Mouse (Mus musculus): ENCODE data around the gene Ofcc1. TPM values are rescaled to one million over a fixed set of nuclear protein-coding genes. Genes with fewer than 3 reads are reported as not detected.
A peak's percentile ranks its signal among the peaks of the same experiment; 100 is the strongest.

Gene Ofcc1
- total RNA-seq (2014; fragmentation: Nextera tagmentation) (not detected in 2 replicates), total RNA-seq (2017) (not detected in 2 replicates)

DNA sequence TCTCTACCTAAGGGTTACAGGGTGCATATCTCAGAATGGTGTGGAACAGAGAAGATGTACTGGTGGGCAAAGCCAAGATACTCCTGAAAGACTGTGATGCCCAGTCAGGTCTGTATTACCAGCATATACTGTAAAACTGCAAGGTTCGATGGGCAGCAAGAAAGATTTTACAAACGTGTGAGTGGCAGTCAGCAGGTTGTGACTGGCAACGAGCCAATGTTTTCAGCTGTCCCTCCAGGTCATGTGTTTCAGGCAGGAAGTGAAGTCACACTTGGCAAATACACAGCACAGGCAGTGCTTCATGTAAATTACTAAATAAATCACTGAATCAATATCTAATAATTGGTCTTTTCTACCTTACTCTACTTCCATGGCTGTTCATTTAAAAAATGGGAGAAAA lies at the start of gene Ofcc1:
Ofcc1 (minus strand) TSS at position 163 of the 400 bp plus-strand sequence.
- ATAC-seq (replicated peaks; ENCODE audit: poor library complexity, severe bottlenecking): no peak

DNA sequence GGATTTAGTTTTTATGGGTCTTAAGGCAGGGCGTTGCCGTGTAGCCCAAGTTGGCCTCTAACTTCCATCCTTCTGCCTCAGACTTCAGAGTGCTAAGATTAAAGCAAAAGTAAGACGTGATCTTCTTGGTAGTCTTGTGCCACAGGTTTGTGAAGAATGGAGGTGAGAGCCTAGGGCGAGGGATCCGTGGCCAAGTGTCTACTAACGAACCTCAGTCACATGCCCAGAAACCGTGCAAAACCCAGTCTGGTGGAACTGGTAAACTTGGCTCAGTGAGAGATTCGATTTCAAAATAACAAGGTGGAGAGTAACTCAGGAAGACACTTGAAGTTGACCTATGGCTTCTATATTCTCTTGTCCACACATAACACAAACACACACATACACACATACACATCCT lies 28.9 kb upstream of the Ofcc1 start:
- no peak for ATAC-seq (replicated peaks; ENCODE audit: poor library complexity, severe bottlenecking)

DNA sequence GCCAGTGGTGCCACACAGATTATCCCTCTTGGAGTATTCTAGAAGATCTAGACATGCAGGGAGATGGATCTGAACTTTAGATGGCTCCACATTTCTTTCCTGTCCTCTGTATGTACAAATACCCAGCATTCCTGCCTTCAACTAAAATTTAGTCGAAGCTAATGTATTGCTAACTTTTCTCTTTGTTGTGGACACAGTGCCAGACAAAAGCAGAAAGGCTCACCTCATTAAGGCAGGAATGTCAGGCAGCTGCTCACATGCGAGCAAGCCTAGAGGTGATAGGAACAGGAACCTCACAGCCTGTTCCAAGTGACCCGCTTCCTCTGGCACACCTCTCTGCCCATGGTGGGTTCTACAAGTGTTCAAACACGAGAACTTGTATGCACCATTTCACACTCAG lies 26.2 kb upstream of the Ofcc1 start:
- ATAC-seq (replicated peaks; ENCODE audit: poor library complexity, severe bottlenecking): no peak

DNA sequence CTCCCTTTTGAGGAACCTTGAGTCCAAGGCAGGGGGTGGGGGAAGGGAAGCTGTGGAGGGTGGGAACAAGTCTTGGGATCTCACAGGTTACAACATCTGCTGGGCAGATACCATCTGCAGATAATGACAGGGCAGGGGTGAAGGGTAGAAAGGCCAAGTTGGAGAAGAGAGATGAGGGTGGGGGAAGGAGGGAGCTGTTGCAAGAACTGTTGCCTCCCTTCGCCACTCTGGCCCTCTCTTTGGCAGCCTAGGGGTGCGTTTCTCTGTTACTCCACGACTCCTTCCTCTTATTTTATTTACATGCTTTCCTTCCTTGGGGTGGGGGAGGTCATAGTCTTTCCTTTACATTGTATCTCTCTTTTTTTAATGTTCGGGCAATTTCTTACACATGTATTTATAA lies 23.7 kb upstream of the Ofcc1 start:
- peak; percentile 81 for ATAC-seq (replicated peaks; ENCODE audit: poor library complexity, severe bottlenecking)

DNA sequence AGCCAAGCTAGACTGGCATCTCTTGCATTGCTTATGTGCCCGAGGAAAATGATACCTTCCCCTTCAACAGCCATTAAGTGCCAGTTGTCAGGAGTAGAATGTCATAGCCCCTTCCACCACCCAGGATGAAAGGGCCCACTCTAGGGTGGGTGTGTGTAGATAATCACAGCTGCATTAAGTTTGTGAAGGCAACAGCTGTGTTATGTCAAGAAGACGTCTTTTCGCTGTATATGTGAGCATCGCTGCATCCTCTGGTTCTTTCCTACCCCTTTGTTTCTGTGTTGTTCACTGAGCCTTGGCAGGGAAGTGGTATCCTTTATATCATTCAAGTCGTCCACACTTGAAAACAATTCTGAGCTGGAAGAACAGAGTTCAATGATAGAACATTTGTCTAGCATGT lies 15.5 kb upstream of the Ofcc1 start:
- no peak for ATAC-seq (replicated peaks; ENCODE audit: poor library complexity, severe bottlenecking)

DNA sequence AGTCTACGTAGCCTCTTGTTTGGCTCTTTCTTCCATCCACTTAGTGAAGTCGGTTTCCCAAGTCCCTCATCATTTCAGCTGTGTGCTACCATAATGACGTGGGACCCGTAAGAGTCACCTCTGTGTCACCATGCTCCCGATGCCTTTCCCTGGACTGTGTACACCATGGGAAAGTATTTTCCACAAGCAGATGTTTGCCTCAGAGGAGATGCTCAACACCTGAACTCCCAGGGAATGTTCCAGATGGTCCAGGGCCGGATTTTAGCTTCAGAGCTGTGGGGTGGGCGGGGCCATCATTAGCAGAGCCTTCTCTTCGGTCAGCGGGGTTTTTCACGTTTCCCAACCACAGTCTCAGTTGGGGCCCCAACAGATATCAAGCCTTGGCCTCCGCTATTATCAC lies 5.5 kb upstream of the Ofcc1 start:
- ATAC-seq (replicated peaks; ENCODE audit: poor library complexity, severe bottlenecking): no peak

DNA sequence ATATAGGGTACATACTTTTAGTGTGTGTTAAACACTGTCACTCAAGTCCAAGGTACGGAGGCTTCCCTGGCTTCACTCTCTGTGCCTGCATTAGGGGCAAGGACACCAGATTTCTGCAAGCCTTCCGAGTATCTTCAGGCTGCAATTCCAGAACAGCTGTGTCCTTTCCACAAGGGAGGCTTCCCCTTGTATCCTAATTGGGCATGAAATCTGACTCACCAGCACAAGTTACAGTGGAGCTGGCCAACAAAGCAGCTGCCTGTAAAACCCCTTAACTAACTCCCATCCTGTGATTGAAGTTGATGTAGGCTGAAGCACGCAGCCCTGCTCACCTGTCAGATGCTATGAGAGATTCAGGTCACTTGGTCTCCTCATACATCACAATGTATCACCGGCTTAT lies 3.6 kb upstream of the Ofcc1 start:
- ATAC-seq (replicated peaks; ENCODE audit: poor library complexity, severe bottlenecking): no peak

DNA sequence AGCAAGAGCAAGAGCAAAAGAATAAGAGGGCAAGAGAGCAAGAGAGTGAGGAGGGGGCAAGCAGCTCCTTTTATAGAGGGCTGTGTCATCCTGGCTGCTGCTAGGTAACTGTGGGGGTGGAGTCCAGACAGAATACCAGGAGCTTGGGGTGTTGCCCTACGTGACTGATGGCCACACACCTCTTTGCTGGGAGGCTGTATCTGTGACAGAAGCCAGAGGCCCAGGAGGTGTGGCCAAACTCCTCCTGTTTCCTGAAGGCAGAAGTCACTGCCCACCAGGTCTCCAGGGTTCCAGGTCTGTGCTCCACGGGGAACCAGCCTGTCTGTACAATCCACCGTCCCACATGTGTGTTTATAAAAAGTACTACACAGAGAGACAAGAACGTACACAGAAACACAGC lies 558 bp downstream of the Ofcc1 start:
- no peak for ATAC-seq (replicated peaks; ENCODE audit: poor library complexity, severe bottlenecking)

DNA sequence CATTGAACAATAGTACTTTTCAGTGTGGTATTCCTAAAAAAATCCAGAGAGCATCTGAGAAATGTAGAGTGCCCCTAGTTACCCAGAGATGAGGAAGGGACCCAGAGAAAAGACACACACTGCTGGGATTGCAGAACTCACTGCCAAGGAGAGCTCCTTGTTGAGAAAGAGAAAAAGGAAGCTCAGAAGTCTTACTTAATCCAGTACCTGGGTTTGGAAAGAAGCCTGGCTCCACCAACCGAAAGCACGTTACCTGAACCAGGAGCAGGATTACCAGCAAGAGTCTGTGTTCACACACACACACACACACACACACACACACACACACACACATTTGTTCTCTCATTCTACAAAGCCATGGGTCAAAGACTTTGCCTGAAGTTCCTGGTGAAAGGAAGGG lies 14.2 kb downstream of the Ofcc1 start:
- peak; percentile 72 for ATAC-seq (replicated peaks; ENCODE audit: poor library complexity, severe bottlenecking)

DNA sequence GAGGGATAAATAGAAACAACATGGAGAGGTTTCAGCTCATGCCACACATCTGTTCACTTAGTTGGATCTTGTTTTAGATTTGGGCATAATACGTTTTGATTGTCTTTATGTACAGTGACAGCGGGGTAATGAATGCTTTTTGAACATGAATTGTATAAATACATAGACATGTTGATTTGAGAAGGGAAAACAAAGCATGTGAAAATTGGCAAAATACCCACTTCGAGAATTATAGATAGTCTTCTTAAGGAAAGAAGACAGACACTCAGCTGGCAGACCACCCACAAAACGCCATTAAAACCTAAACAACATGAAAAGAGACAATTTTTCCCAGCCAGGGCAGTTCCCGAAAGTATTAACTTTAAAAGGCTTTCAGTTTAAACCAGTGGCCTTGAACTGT lies 37.9 kb downstream of the Ofcc1 start:
- no peak for ATAC-seq (replicated peaks; ENCODE audit: poor library complexity, severe bottlenecking)

DNA sequence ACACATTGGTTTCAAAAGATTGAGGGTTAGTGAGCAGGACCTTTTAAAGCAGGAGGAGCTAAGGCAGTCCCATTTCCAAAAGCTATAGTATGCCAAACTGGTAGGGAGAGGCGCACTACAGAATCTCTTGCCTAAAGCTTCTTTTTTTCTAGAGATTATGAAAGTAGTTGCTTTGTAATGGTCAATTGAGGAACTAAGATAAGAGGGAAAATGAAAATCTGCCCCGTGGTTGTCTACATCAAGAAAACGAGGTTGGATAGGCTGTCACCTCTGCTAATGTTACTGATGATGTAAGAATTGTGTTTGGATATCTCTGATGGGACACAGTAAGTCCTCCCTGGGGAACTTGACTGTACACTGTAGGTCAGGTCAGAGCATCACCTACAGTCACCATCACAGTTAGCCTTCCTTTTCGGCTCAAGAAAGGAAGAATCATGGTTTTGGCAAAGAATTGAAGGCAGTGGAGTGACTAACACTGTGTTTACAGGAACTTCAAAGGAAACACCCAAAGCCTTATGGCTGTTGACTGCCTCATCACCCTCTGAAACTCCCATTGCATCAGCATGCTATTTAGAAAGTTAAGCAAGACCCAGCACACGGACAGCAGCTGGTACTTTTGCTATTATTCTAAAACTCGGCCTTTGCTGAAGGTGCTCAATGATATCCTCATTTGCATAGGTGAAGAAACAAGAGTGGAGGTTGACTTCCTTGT lies 40.3 kb downstream of the Ofcc1 start:
- peak; percentile 82 for ATAC-seq (replicated peaks; ENCODE audit: poor library complexity, severe bottlenecking)

DNA sequence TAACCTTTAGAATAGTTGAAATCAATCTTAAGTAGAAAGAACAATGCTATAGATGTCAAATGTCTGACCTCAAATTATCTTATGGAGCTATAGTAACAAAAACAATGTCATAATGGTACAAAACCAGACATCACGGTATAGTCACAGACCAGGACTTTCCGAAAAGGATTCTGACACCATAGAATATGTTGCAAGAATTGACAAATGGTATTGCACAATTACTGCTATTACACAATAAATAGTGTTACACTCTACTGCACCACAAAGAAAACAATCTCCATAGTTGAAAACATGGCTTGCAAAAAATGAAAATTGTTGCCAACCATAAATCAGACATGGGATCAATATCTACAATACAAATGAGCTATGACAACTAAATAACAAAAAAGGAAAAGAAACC lies 43.5 kb downstream of the Ofcc1 start:
- peak; percentile 67 for ATAC-seq (replicated peaks; ENCODE audit: poor library complexity, severe bottlenecking)

DNA sequence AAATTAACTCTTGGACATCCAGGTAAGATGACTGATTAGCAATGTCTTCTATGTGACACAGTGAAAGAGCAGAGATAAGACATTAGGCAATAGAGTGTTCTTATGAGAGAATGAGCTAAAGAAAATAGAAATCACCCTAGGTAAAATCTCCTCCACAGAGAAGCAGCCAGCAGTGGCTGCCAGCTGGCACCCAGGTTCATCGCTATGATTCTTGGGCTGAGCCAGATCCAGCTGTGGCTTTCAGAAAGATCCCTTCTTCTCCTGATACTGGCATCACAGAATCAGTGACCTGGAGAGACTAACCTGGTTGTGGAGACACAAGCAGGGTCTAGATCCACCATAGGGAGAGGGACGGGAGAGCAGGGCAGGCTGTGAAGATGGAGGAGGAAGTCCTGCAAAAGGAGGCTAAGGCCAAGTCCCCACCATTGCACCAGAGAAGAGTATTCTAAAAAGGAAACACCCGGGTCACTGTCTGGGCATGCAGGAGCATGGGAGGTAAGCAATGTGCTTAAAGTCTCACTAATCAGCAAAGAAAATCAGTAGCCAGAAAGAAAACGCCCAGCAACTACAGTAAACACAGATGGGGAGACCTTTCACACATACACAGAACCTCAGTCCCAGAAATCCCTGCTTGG lies 46.0 kb downstream of the Ofcc1 start:
- ATAC-seq (replicated peaks; ENCODE audit: poor library complexity, severe bottlenecking): no peak

DNA sequence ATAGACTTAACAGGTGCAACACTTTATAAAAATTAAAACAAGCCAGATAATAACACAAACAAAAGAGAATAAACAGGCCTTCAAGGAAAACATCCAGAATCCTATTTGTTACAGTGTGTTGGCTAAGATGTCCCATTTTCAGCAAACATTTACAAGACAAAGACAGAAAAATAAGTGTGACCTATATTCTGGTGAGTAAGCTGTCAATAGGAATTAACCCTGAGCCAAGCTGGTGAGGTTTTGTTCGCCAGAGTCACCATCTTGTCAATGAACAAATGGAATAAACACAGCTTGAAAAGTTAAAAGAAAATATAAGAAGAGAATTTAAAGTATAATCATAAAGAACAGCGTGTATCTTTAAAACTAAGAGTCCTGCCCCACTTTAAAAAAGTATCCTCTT lies 68.4 kb downstream of the Ofcc1 start:
- ATAC-seq (replicated peaks; ENCODE audit: poor library complexity, severe bottlenecking): no peak

DNA sequence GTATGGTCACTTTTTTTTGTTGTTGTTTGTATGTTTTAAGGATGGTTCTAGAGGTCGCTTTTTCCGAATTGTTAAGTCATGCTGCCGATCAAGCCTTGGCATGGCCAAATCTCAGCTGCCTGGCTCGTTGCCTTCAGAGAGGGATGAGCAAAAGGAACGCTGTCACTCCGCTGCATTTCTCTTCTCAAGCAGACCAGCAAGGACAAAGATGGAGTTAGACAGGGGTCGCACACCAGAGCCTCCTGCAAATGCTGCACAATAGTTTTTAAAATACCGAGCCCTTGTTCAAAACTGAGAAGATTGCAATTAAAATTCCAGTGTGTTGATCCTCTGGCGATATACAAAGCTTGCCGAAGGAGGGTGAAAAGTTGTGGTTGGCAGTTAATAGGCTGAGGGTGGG lies 70.4 kb downstream of the Ofcc1 start:
- no peak for ATAC-seq (replicated peaks; ENCODE audit: poor library complexity, severe bottlenecking)

DNA sequence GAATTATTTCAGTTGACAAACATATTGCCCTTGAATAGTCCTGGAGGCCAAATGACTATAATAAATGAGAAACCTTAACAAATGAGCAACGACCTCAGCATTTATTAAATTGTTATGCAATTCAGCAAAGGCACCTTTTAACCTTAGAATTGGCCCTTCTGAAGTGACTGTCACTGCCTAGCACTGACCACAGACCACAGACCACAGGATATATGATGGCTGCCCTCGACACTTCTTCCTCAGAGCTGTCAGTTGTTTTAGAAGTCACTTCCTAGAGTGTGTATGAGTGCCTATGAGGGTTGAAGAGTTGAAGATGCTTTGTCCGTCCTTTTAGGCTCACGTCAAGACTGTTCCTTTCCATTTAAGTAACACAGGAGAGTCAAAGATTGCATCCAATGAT lies 72.6 kb downstream of the Ofcc1 start:
- ATAC-seq (replicated peaks; ENCODE audit: poor library complexity, severe bottlenecking): peak; percentile 93

DNA sequence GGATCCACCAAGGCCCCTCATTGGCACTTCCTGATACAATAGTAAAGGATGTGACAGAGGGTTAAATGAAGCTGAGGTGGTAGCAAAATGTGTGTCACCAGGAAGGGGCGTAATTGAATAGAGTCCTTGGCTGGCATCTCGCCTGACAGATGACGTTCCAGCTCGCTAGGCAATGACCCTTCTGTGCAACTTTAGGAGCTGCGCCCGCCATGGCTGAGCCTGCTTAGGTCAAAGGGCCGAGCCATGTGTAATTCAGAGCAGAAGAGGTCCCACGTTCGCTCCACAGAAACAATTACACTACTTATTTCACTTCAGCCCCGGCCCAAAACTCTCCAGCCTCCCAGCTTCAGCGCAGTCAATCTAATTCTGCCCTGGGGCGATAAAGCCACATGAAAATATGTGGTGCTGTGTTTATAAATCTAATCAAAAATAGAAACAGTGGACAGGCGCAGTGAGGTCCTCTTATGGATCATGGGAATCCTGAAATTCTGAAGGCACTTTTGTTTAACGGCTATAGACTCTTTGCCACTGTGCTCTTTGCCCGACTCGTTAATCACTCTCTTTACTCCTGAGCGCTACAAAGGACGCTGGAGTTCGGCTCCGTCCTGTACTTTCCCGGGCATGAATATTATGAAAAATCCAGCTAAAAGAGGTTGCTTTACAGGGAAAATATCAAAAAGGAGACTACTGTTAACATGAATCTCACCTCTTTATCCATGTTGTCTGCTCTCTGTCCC lies 73.8 kb downstream of the Ofcc1 start:
- ATAC-seq (replicated peaks; ENCODE audit: poor library complexity, severe bottlenecking): no peak

DNA sequence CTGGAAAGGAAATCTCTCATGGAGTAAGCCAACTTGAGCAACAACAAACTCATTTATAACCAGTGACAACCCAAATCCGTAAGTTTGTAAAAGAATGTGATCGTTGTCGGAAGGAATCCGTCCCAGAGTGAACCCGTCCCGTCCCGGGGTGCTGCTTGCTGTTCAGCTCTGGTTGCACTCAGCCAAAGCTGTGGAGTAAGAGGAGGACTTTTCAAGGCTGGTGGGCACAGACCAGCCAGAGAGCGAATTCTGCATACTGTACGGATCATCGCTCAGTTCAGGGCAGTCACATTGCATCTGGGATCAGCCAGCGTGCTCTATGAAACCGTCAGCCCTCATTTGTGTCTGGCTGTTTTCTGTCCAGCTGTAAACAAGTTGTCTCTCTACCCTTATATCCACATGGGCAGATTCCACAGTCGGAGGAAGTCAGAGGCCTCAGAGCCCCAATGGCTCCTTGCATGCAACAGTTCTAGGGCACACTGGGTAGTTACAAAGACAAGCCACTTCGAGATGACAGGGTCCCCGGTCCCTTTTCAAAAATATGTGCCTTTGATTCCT lies 75.9 kb downstream of the Ofcc1 start:
- ATAC-seq (replicated peaks; ENCODE audit: poor library complexity, severe bottlenecking): no peak

DNA sequence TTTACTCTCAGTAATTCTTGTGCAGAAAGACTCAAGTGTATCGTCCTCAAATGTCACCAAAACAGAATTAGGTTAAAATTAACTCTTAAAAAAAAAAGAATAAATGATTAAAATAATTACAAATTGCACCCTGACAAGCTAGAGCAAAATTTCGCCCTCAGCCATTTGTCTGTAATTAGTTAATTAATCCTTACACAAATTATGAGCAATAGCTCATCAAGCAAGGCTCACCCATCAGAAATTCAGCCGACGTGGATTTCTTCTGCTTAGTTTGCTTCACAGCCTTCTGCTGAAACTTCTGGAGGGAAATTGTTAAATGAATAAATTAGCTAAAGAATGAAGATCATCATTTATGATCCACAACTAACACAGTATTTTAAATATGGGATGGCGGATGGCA lies 80.6 kb downstream of the Ofcc1 start:
- no peak for ATAC-seq (replicated peaks; ENCODE audit: poor library complexity, severe bottlenecking)

DNA sequence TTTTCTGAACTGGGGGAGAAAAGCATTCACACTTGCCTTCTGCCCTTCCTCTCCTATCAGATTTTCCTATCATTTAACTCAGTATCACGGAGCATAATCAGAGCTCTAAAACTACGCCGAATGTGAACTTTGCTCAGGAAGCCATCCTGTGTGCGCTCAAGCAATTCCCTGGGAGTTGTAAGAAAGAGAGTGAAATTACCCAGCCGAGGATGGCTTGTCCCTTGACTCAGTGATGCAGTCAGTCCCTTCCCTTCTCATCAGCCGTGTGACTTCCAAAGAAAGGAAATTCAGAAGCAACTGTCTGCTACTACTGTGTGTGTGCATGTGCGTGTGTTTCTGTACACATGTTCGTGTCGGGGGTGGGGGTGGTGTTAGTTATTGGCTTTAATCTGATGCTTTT lies 93.7 kb downstream of the Ofcc1 start:
- no peak for ATAC-seq (replicated peaks; ENCODE audit: poor library complexity, severe bottlenecking)

DNA sequence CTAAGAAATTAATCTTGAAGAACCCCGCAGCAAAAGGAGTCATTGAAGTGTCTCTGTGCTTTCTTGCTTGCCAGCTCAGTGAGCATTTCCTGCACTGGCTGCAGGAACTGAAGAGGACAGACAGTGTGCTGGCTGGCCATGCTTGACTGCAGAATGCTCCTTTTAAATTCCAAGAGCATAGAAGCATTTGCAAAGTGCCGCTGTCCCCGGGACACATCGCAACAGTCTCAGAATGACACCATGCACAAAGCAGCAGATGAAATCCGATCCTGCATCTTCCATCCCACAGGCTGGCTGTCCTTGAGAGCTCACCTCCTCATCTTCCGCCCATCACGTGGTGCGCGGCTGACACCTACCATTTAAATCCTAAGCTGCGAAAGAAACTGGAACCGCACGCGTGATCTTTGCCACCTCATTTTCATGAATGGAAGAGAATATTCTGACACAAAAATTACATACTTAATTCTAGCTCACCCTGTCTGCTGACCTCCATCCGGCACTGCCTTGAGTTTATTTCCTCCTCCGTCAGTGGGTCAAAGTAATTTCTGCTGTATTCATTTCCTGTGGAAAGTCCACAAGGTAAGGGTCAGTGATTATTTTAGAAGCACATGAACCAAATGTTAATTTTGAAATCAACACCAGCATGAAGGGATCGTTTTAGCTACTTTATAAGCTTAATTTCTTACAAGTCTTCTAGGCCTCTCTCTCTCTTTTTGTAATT lies 98.0 kb downstream of the Ofcc1 start:
- ATAC-seq (replicated peaks; ENCODE audit: poor library complexity, severe bottlenecking): no peak
